ENCODE assay signal across 10 mouse cellular contexts in genomic region chr16:33797860-33798259, GRCm38 (mm10). TPM values are rescaled to one million over a fixed set of nuclear protein-coding genes. Genes with fewer than 3 reads are reported as not detected.
DNase-seq lines count a peak whose midpoint lies in the region; ATAC-seq and TF ChIP-seq lines count a peak whose summit lies in the region.
"Had no signal": no experiment of that assay in that cellular context is flagged by ENCODE, and none has a peak within 500 bp of the region (broad histone marks: within the 10 kb centered on the region; RNA-seq: fewer than 3 reads in every experiment).

No protein-coding gene starts in this region.

- H3K4me3 ChIP-seq in C2C12 (ENCODE audit: insufficient read depth, poor library complexity, severe bottlenecking): no peak overlapping the region
- H3K4me3 ChIP-seq in embryonic facial prominence, embryonic 11.5 days (ENCODE audit: low read depth, low read length): no peak overlapping the region
- H3K4me3 ChIP-seq: embryonic facial prominence, embryonic 12.5 days; limb, embryonic 13.5 days had no signal

- WGBS in embryonic facial prominence, embryonic 11.5 days: 44% methylated on average over 5 of the region's 5 CpGs

- no peaks in the 10 kb centered on the region for H3K36me3 ChIP-seq in C2C12 (ENCODE audit: control insufficient read depth, insufficient read depth)
- H3K36me3 ChIP-seq in embryonic facial prominence, embryonic 11.5 days (replicated peaks; ENCODE audit: control insufficient read depth, insufficient read depth, low read depth, low read length): no peaks in the 10 kb centered on the region
- H3K36me3 ChIP-seq: embryonic facial prominence, embryonic 12.5 days; limb, embryonic 13.5 days had no signal

- H3K9me3 ChIP-seq in embryonic facial prominence, embryonic 11.5 days (replicated peaks; ENCODE audit: control insufficient read depth, low read length): no peaks in the 10 kb centered on the region
- H3K9me3 ChIP-seq: embryonic facial prominence, embryonic 12.5 days; limb, embryonic 13.5 days had no signal

- no peaks in the 10 kb centered on the region for H3K79me2 ChIP-seq in C2C12 (ENCODE audit: control insufficient read depth, insufficient read depth)

- H3K79me3 ChIP-seq in C2C12 (ENCODE audit: low read depth): no peaks in the 10 kb centered on the region

- no peak overlapping the region for H3K9ac ChIP-seq in embryonic facial prominence, embryonic 11.5 days (replicated peaks; ENCODE audit: low read length)
- H3K9ac ChIP-seq: embryonic facial prominence, embryonic 12.5 days; limb, embryonic 13.5 days had no signal

- intact Hi-C loops in heart, postnatal 10 days (cut with DNase I): loop anchor here (2.0 to 5.0 kb wide), 3 partner anchors 51 to 491 kb away; no protein-coding TSS in a partner anchor

- H3ac ChIP-seq in C2C12 (ENCODE audit: control insufficient read depth, insufficient read length, low read depth): no peak overlapping the region

- no peak overlapping the region for H3K27ac ChIP-seq in embryonic facial prominence, embryonic 11.5 days (replicated peaks; ENCODE audit: low read depth, low read length)
- H3K27ac ChIP-seq: embryonic facial prominence, embryonic 12.5 days; limb, embryonic 13.5 days had no signal

- no peaks in the 10 kb centered on the region for H3K27me3 ChIP-seq in C2C12 (ENCODE audit: control insufficient read depth, insufficient read depth, insufficient read length)
- H3K27me3 ChIP-seq in embryonic facial prominence, embryonic 11.5 days (ENCODE audit: control insufficient read depth, insufficient read depth, low read length): no peaks in the 10 kb centered on the region
- H3K27me3 ChIP-seq: embryonic facial prominence, embryonic 12.5 days; limb, embryonic 13.5 days had no signal

- H3K4me1 ChIP-seq in embryonic facial prominence, embryonic 11.5 days (ENCODE audit: control insufficient read depth, insufficient read depth, low read length): no peaks in the 10 kb centered on the region
- H3K4me1 ChIP-seq: embryonic facial prominence, embryonic 12.5 days; limb, embryonic 13.5 days had no signal

- peak; percentile 35 for TF ChIP-seq CTCF in C2C12 (IDR thresholded peaks at IDR 0.05; ENCODE audit: control insufficient read depth, insufficient read depth, insufficient read length)

- peak; percentile 70 to 82 for DNase-seq in heart, postnatal 10 days
- DNase-seq in heart, adult 11 months: no peak
- peak; percentile 62 for DNase-seq in adrenal gland, postnatal 25 days
- DNase-seq in embryonic facial prominence, embryonic 11.5 days (ENCODE audit: low spot score): peak; percentile 79
- DNase-seq in layer of hippocampus, adult 18-20 months (ENCODE audit: low spot score in 2 of 2): peak; percentile 7 to 77
- DNase-seq in lung, postnatal 25 days (ENCODE audit: low spot score): peak; percentile 63
- peak; percentile 30 for DNase-seq in thymus, postnatal 25 days

- no peak overlapping the region for H3K4me2 ChIP-seq in embryonic facial prominence, embryonic 11.5 days (ENCODE audit: low read depth, low read length)
- H3K4me2 ChIP-seq: embryonic facial prominence, embryonic 12.5 days; limb, embryonic 13.5 days had no signal

- no peak for ATAC-seq in embryonic facial prominence, embryonic 11.5 days (replicated peaks; ENCODE audit: insufficient number of reproducible peaks, low FRiP score, low TSS enrichment, low read depth)

TF ChIP-seq in C2C12, 6 proteins besides CTCF, POLR2A, EP300 and RAD21:
- TF ChIP-seq FOSL1 (IDR thresholded peaks at IDR 0.05; ENCODE audit: insufficient read depth, low read length, poor library complexity, severe bottlenecking) (no peak), CEBPB (IDR thresholded peaks at IDR 0.05; ENCODE audit: low read depth) (no peak), MYOD1 (IDR thresholded peaks at IDR 0.05; ENCODE audit: control insufficient read depth, insufficient read length, low read depth) (no peak), MAX (IDR thresholded peaks at IDR 0.05) (no peak), USF1 (IDR thresholded peaks at IDR 0.05; ENCODE audit: low read depth) (no peak), MYOG (IDR thresholded peaks at IDR 0.05; ENCODE audit: control insufficient read depth, extremely low read depth, insufficient read length) (no peak)

RNA-seq across cellular contexts. Expression of gene Muc13, which starts 4.0 kb away (rescaled TPM):
- under 1 TPM in 1 of 2 experiments, not detected in 1; 0.07 TPM for total RNA-seq in heart, postnatal 10 days (2021)
- polyA plus RNA-seq in C2C12 (2012; fragmentation: generic; extraction: Trizol): 0.02 TPM
- total RNA-seq in adrenal gland, postnatal 25 days (2021): not detected in 2 replicates
- 0.21 and 0.34 TPM in 2 replicates for polyA plus RNA-seq in embryonic facial prominence, embryonic 11.5 days (2014; fragmentation: Nextera tagmentation; extraction: Ambion mirVana)
- not detected for total RNA-seq in layer of hippocampus, adult 18-20 months (2021)

RNA-seq across cellular contexts. Expression of gene Itgb5, which starts 31.6 kb away (rescaled TPM):
- 10 to 100 TPM; 83.0 to 85.0 TPM for total RNA-seq in heart, postnatal 10 days (2021)
- polyA plus RNA-seq in C2C12 (2012; fragmentation: generic; extraction: Trizol): 46.0 TPM
- 159 and 212 TPM in 2 replicates for total RNA-seq in adrenal gland, postnatal 25 days (2021)
- polyA plus RNA-seq in embryonic facial prominence, embryonic 11.5 days (2014; fragmentation: Nextera tagmentation; extraction: Ambion mirVana): 77.7 and 80.3 TPM in 2 replicates
- total RNA-seq in layer of hippocampus, adult 18-20 months (2021): 10 to 100 TPM; 46.6 to 48.4 TPM
